Mouse (Mus musculus): ENCODE data around the gene Matn3. TPM values are rescaled to one million over a fixed set of nuclear protein-coding genes. Genes with fewer than 3 reads are reported as not detected.
"Not testable (repeated sequence)": the region's sequence is repeated elsewhere in the genome, so short reads cannot be mapped to it uniquely, and the experiment has no call there.

The Matn3 gene
- polyA plus RNA-seq, 1 experiment = not detected

- peak; percentile 26 for DNase-seq
- WGBS = 65% methylated on average over 4 of the region's 4 CpGs
- H3K27ac ChIP-seq (ENCODE audit: insufficient read depth, low read depth, low read length); H3K4me1 ChIP-seq (ENCODE audit: control insufficient read depth, insufficient read depth, low read length); H3K27me3 ChIP-seq (replicated peaks; ENCODE audit: control insufficient read depth, insufficient read depth, low read length); H3K4me3 ChIP-seq (ENCODE audit: insufficient read depth, low read depth, low read length): not testable (repeated sequence)
- TF ChIP-seq CTCF (conservative IDR thresholded peaks at IDR 0.05; ENCODE audit: insufficient read depth, insufficient read length, low read depth, low read length) = 0 out of 2 replicates have a peak, but pooled peaks have one; percentile 15
- H3K36me3 ChIP-seq (ENCODE audit: control insufficient read depth, insufficient read depth, low read length) = peaks cover 20% of the 10 kb centered on the region
Observed at GRCm38 (mm10) chr12:8936210-8936609, 11.5 kb upstream of the Matn3 start.

DNA sequence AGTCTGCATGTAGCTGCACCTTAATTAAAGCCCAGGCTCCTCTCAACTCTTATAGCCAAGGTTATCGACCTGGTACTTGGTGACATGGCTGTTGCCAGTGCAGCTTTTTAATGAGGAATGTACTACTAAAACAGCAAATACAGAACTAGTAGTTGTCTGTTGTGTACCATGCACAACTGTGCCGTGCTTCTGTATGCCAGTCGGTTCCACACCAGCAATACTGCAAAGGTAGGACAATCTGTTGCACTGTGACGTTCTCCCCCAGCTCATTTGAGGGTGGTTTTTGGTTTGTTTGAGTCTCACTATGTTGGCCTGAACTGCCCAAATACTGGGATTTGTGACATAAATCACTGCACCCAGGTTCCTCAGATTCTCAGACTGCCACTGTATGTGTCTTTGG, 8.2 kb upstream of the Matn3 start:
- 94% methylated on average over 4 of the region's 4 CpGs for WGBS
- no peak overlapping the region for H3K27ac ChIP-seq (ENCODE audit: insufficient read depth, low read depth, low read length)
- DNase-seq = no peak
- peaks cover 5% of the 10 kb centered on the region; the same call in 1 of the 2 replicates for H3K4me1 ChIP-seq (ENCODE audit: control insufficient read depth, insufficient read depth, low read length)
- H3K36me3 ChIP-seq (ENCODE audit: control insufficient read depth, insufficient read depth, low read length) = peaks cover 15% of the 10 kb centered on the region
- no peak overlapping the region for H3K4me3 ChIP-seq (ENCODE audit: insufficient read depth, low read depth, low read length)
- TF ChIP-seq POLR2A (IDR thresholded peaks at IDR 0.05; ENCODE audit: low read depth, low read length) (no peak), CTCF (conservative IDR thresholded peaks at IDR 0.05; ENCODE audit: insufficient read depth, insufficient read length, low read depth, low read length) (no peak)
- H3K27me3 ChIP-seq (replicated peaks; ENCODE audit: control insufficient read depth, insufficient read depth, low read length) = no peaks in the 10 kb centered on the region

DNA sequence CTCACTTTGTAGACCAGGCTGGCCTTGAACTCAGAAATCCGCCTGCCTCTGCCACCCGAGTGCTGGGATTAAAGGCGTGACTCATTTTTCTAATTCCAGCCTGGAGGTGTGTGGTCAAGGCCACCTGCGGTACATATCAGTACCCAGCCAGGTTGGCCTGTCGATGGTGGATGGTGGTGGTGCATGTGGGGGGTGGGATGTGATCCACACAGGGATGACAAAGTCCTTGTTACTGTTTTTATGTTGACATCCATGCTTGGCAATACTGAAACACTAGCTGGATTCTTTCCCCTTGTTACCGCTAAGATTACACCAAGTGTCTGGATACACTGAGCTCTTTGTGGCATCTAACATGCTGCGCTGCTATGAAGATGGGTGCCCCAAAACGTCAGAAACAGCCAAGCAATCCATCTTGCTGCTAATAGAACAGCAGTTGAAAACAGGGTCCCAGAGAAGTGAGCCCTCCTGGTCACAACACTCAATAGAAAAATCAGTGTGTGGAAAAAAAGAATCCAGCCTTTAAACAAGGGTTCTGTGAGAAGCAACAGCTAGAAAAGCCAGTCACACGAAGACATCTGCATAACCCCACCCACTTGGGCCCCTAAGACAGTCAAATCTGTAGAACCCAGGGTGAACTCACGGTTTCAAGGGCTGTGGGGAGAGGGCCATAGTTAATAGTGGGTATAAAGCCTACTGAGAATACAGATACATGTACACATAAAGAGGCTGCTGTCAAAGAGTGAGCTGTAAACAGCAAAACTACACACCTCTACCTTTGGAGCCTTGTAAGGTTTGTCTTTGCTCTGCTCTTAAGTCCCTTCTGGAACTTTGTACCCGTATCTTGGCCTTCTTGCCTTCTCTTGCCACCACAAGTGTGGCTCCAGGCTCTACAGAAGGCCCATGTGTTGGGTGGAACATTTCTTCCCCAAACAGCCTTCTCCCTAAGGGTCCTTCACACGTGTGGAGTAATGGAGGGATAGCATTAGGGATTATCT, 7.4 kb upstream of the Matn3 start:
- no peak for TF ChIP-seq CTCF (conservative IDR thresholded peaks at IDR 0.05; ENCODE audit: insufficient read depth, insufficient read length, low read depth, low read length)
- no peak for TF ChIP-seq POLR2A (IDR thresholded peaks at IDR 0.05; ENCODE audit: low read depth, low read length)
- DNase-seq = no peak
- 78% methylated on average over 12 of the region's 12 CpGs for whole genome bisulfite sequencing
- Histone ChIP-seq H3K36me3 (ENCODE audit: control insufficient read depth, insufficient read depth, low read length) (peaks cover 12% of the 10 kb centered on the region), H3K27ac (ENCODE audit: insufficient read depth, low read depth, low read length) (no peak overlapping the region), H3K27me3 (replicated peaks; ENCODE audit: control insufficient read depth, insufficient read depth, low read length) (no peaks in the 10 kb centered on the region), H3K4me3 (ENCODE audit: insufficient read depth, low read depth, low read length) (no peak overlapping the region), H3K4me1 (ENCODE audit: control insufficient read depth, insufficient read depth, low read length) (no peaks in the 10 kb centered on the region; the same call in 1 of the 2 replicates)

GRCm38 (mm10) chr12:8941131-8941615, 6.6 kb upstream of the Matn3 start:
- Histone ChIP-seq H3K4me3 (ENCODE audit: insufficient read depth, low read depth, low read length) (no peak overlapping the region), H3K4me1 (ENCODE audit: control insufficient read depth, insufficient read depth, low read length) (no peaks in the 10 kb centered on the region), H3K36me3 (ENCODE audit: control insufficient read depth, insufficient read depth, low read length) (peaks cover 12% of the 10 kb centered on the region), H3K27ac (ENCODE audit: insufficient read depth, low read depth, low read length) (no peak overlapping the region), H3K27me3 (replicated peaks; ENCODE audit: control insufficient read depth, insufficient read depth, low read length) (no peaks in the 10 kb centered on the region)
- DNase-seq = no peak
- TF ChIP-seq POLR2A (IDR thresholded peaks at IDR 0.05; ENCODE audit: low read depth, low read length) = no peak
- no peak for TF ChIP-seq CTCF (conservative IDR thresholded peaks at IDR 0.05; ENCODE audit: insufficient read depth, insufficient read length, low read depth, low read length)
- WGBS = 55% methylated on average over 4 of the region's 4 CpGs

DNA sequence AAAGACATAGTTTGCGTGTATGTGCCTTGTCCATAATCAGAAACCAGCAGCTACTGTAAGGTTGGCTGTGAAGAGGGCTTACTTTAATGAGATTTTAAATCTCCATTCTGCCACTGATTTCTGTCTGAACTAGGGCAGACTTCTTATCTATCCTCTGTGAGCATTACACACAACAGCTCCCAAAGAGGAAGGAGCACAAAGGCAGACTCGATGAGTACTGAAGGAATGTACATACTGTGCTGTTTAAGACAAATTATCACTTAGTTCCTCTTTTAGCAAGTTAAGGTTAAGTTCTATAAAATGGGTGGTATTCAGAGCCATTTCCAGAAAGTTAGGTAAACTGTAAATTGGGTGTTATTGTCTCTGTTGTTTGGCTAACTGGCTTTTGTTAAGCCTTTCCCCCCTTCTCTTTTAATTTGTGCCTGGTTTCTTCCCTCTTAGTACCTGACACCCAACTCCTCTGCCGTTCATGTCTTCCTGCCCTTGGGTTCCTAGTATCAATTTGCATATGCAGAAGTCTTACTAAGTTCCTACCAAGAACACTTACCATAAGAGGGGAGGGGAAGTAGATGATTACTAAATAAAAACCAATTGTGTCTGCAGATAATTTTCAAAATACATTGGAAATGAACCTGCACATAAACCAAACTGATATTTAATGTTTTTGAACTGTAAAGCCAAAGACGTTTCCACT, 5.9 kb upstream of the Matn3 start:
- H3K36me3 ChIP-seq (ENCODE audit: control insufficient read depth, insufficient read depth, low read length) = peaks cover 8% of the 10 kb centered on the region

GRCm38 (mm10) chr12:8947163-8947562, 566 bp upstream of the Matn3 start:
- Histone ChIP-seq H3K27me3 (replicated peaks; ENCODE audit: control insufficient read depth, insufficient read depth, low read length) (no peaks in the 10 kb centered on the region), H3K4me1 (ENCODE audit: control insufficient read depth, insufficient read depth, low read length) (no peaks in the 10 kb centered on the region), H3K36me3 (ENCODE audit: control insufficient read depth, insufficient read depth, low read length) (no peaks in the 10 kb centered on the region), H3K27ac (ENCODE audit: insufficient read depth, low read depth, low read length) (no peak overlapping the region), H3K4me3 (ENCODE audit: insufficient read depth, low read depth, low read length) (no peak overlapping the region)
- TF ChIP-seq CTCF (conservative IDR thresholded peaks at IDR 0.05; ENCODE audit: insufficient read depth, insufficient read length, low read depth, low read length) (no peak), POLR2A (IDR thresholded peaks at IDR 0.05; ENCODE audit: low read depth, low read length) (no peak)
- 48% methylated on average over 9 of the region's 9 CpGs for WGBS
- no peak for DNase-seq

More for the DNA sequence above, 5.9 kb upstream of the Matn3 start:
- Histone ChIP-seq H3K27me3 (replicated peaks; ENCODE audit: control insufficient read depth, insufficient read depth, low read length) (no peaks in the 10 kb centered on the region), H3K27ac (ENCODE audit: insufficient read depth, low read depth, low read length) (no peak overlapping the region), H3K4me1 (ENCODE audit: control insufficient read depth, insufficient read depth, low read length) (no peaks in the 10 kb centered on the region), H3K4me3 (ENCODE audit: insufficient read depth, low read depth, low read length) (no peak overlapping the region)
- WGBS = 48% methylated on average over 4 of the region's 4 CpGs
- no peak for DNase-seq
- TF ChIP-seq CTCF (conservative IDR thresholded peaks at IDR 0.05; ENCODE audit: insufficient read depth, insufficient read length, low read depth, low read length) (no peak), POLR2A (IDR thresholded peaks at IDR 0.05; ENCODE audit: low read depth, low read length) (no peak)

GRCm38 (mm10) chr12:8953136-8953535, 5.4 kb downstream of the Matn3 start:
- TF ChIP-seq CTCF (conservative IDR thresholded peaks at IDR 0.05; ENCODE audit: insufficient read depth, insufficient read length, low read depth, low read length) (no peak), POLR2A (IDR thresholded peaks at IDR 0.05; ENCODE audit: low read depth, low read length) (no peak)
- 85% methylated on average over 10 of the region's 10 CpGs for WGBS
- H3K36me3 ChIP-seq (ENCODE audit: control insufficient read depth, insufficient read depth, low read length) = no peaks in the 10 kb centered on the region
- H3K4me1 ChIP-seq (ENCODE audit: control insufficient read depth, insufficient read depth, low read length) = no peaks in the 10 kb centered on the region
- no peak overlapping the region for H3K27ac ChIP-seq (ENCODE audit: insufficient read depth, low read depth, low read length)
- no peaks in the 10 kb centered on the region for H3K27me3 ChIP-seq (replicated peaks; ENCODE audit: control insufficient read depth, insufficient read depth, low read length)
- DNase-seq = no peak
- no peak overlapping the region for H3K4me3 ChIP-seq (ENCODE audit: insufficient read depth, low read depth, low read length)
